Mouse (Mus musculus): ENCODE results near the gene Slc11a2. TPM values are rescaled to one million over a fixed set of nuclear protein-coding genes. Genes with fewer than 3 reads are reported as not detected.
"Not testable (repeated sequence)": the region's sequence is repeated elsewhere in the genome, so short reads cannot be mapped to it uniquely, and the experiment has no call there.

The Slc11a2 gene
- polyA plus RNA-seq, 1 experiment from 2014 or later = 36.8 TPM

DNA sequence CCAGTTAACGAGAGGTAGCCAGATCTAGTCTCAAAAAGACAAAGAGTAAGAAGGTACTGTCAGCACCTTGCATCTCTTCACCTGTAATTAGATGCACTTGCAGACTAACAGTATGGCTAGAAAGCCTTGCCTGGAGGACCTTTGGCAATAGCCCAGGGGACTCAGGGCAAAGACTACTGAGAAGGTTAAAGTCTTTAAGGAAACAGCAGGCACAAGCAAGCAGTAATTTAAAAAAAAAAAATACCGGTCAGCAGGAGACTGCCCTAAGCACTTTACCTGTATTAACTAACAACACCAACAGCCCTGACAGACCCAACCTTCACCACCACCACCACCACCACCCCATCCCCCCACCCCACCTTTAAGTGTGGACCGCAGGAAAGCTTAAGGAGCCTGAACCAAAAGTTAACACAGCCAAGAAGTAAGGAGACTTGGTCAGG lies 3.1 kb downstream of the Slc11a2 start, which contains the start of gene Gm5475:
Gene Gm5475 (plus strand): TSS at position 390 of the 440 bp plus-strand sequence.
- ATAC-seq (ENCODE audit: low FRiP score, low TSS enrichment); H3K27me3 ChIP-seq (ENCODE audit: insufficient read depth, low read length); H3K9me3 ChIP-seq (ENCODE audit: low read length); H3K36me3 ChIP-seq (ENCODE audit: insufficient read depth, low read length): not testable (repeated sequence)
- Histone ChIP-seq H3K27ac (ENCODE audit: low read length) (peak within 1 kb of the TSS; percentile 70), H3K4me3 (ENCODE audit: low read length) (peak within 1 kb of the TSS; percentile 81), H3K4me1 (ENCODE audit: insufficient read depth, low read length) (peaks cover 49% of the 10 kb centered on the region), H3K4me2 (replicated peaks; ENCODE audit: low read depth, low read length) (peak within 1 kb of the TSS; percentile 96), H3K9ac (replicated peaks; ENCODE audit: low read length) (peak within 1 kb of the TSS; percentile 89)
- WGBS = 23% methylated on average over 3 of the region's 3 CpGs

DNA sequence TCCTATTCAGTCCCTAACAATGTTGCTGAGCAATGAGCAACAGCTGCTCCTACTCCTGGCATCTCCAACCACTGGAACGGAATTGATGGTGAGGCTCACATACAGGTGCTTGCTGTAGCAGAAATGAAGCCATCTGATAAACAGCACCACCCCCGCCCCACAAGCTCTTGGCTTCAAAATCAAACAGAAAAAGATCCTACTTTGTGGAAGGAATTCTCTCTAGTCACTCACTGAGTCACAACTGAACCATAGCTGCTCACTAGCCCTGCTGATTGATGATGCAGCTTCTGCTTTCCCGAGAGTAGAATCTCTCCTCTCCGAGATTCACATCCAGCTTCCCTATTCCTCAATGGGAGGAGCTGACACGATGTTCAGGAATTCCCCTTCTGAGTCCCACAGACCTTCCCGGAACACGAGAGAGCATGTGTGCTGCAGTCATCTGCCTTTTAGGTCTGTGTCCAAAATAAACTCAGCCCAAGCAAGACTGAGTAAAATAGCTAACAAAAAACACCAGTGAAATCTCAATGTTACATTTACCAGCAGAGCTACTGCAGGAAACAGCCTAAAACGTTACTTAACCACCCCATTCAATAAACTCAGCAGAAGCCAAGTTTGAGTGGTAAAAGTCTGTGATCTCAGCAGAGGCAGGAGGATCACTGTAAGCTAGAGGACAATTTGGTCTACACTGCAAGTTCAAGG lies 3.7 kb downstream of the Slc11a2 start:
- Histone ChIP-seq H3K4me1 (ENCODE audit: insufficient read depth, low read length) (peaks cover 49% of the 10 kb centered on the region), H3K4me2 (replicated peaks; ENCODE audit: low read depth, low read length) (peak overlapping the region; percentile 56), H3K27ac (ENCODE audit: low read length) (peak overlapping the region; percentile 70), H3K36me3 (ENCODE audit: insufficient read depth, low read length) (no peaks in the 10 kb centered on the region), H3K9ac (replicated peaks; ENCODE audit: low read length) (peak overlapping the region; percentile 37), H3K4me3 (ENCODE audit: low read length) (peak overlapping the region; percentile 81), H3K9me3 (ENCODE audit: low read length) (no peaks in the 10 kb centered on the region), H3K27me3 (ENCODE audit: insufficient read depth, low read length) (peaks cover 5% of the 10 kb centered on the region; the same call in 1 of the 2 replicates)
- WGBS = 15% methylated on average over 8 of the region's 8 CpGs
- ATAC-seq (ENCODE audit: low FRiP score, low TSS enrichment) = no peak

DNA sequence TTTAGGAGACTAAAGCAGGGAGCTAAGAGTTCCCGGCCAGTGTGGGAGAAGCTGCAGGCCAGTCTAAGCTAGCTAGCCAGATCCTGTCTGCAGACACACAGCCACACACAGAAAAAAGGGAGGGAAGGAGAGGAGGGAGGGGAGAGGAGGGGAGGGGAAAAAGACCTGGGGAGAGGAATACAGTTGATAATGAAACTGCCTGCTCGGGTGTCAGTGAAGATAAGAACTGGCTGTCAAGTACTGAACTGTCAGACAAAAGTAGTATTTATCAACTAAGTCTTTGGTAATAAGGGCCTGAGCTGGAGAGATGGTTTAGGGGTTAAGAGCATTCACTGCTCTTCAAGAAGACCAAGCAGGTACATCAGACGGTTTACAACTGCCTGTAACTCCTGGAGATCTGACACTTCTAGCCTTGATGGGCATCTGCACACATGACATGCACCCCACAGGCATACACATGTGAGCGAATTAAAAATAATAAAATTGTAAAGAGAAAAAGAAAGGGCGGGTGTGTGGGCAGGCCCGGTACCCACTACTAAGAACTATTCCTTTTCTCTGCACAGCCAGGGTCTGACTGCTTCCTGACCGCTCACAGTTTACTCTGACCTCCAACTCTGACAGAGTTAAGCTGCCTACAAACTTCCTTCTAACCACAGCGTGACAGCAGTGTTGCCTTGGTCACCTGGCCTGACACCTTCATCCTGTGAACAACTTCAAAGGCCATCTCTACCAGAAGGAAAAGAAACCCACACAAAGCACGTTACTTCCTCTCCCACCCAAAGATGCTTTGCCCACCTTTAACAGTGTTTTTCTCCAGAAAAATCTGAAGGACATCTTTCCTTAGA lies 4.7 kb downstream of the Slc11a2 start:
- no peak for ATAC-seq (ENCODE audit: low FRiP score, low TSS enrichment)
- Histone ChIP-seq H3K4me2 (replicated peaks; ENCODE audit: low read depth, low read length) (0 out of 2 replicates have a peak overlapping the region, but pooled peaks have one; percentile 56), H3K9ac (replicated peaks; ENCODE audit: low read length) (no peak overlapping the region), H3K27me3 (ENCODE audit: insufficient read depth, low read length) (peaks cover 1% of the 10 kb centered on the region; the same call in 1 of the 2 replicates), H3K4me3 (ENCODE audit: low read length) (no peak overlapping the region), H3K27ac (ENCODE audit: low read length) (peak overlapping the region; percentile 19; the same call in 1 of the 2 replicates), H3K4me1 (ENCODE audit: insufficient read depth, low read length) (peaks cover 50% of the 10 kb centered on the region), H3K9me3 (ENCODE audit: low read length) (no peaks in the 10 kb centered on the region), H3K36me3 (ENCODE audit: insufficient read depth, low read length) (no peaks in the 10 kb centered on the region)
- 56% methylated on average over 9 of the region's 9 CpGs for WGBS

DNA sequence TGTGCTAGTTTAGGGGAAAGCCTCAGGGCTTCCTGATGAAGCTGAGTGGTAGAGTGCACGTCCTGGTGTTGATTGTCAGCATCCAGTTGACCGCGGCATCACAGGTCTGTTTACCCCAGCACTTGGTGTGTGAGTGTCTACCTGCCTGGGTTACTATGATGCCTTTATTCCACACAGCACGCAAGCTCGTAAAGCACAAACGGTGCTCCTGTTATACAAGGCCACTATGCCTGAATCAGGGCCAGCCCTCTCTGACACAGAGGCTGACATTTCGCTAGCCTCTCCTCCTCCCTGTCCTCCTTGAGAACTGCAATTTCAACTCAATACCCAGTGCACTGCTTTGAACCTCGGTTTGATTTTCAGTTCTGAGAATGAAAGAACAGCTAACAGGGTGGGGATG lies 5.6 kb downstream of the Slc11a2 start:
- H3K27me3 ChIP-seq (ENCODE audit: insufficient read depth, low read length) = no peaks in the 10 kb centered on the region
- 51% methylated on average over 8 of the region's 8 CpGs for WGBS
- no peak overlapping the region for H3K4me3 ChIP-seq (ENCODE audit: low read length)
- peaks cover 57% of the 10 kb centered on the region for H3K4me1 ChIP-seq (ENCODE audit: insufficient read depth, low read length)
- no peaks in the 10 kb centered on the region for H3K9me3 ChIP-seq (ENCODE audit: low read length)
- H3K4me2 ChIP-seq (replicated peaks; ENCODE audit: low read depth, low read length) = no peak overlapping the region
- H3K9ac ChIP-seq (replicated peaks; ENCODE audit: low read length) = 0 out of 2 replicates have a peak overlapping the region, but pooled peaks have one; percentile 5
- H3K27ac ChIP-seq (ENCODE audit: low read length) = peak overlapping the region; percentile 19; the same call in 1 of the 2 replicates
- no peak for ATAC-seq (ENCODE audit: low FRiP score, low TSS enrichment)
- H3K36me3 ChIP-seq (ENCODE audit: insufficient read depth, low read length) = no peaks in the 10 kb centered on the region

DNA sequence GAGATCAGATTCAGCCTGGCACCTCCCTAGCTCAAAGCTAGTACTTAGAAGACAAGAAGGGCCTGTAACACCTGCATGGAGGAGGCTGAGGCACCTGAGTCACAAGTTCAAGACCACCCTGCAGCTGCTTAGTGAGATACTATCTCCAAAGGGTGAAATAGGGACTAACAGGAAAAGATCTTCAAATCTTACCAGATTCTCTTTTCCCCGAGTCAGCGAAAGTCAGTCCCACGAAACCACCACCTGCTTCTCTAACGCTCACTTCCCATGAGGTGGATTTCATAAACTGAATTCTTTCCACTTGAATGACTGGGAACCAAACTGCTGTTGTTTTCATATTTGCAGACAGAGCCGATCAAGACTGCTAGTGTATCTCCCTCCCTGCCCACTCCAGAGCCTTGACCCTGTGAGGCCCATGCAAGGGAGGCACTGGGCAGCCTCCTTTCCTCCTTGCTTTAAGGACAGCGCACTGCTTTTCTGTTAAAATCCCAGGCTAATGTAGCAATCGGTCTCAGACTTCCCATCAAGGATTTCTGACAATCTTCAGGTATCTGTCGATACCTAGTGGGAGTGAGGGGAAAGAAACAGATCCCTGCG lies 6.9 kb downstream of the Slc11a2 start:
- Histone ChIP-seq H3K36me3 (ENCODE audit: insufficient read depth, low read length) (no peaks in the 10 kb centered on the region), H3K27ac (ENCODE audit: low read length) (peak overlapping the region; percentile 56), H3K9me3 (ENCODE audit: low read length) (no peaks in the 10 kb centered on the region), H3K9ac (replicated peaks; ENCODE audit: low read length) (0 out of 2 replicates have a peak overlapping the region, but pooled peaks have one; percentile 3), H3K4me3 (ENCODE audit: low read length) (no peak overlapping the region), H3K4me1 (ENCODE audit: insufficient read depth, low read length) (peaks cover 63% of the 10 kb centered on the region), H3K4me2 (replicated peaks; ENCODE audit: low read depth, low read length) (no peak overlapping the region), H3K27me3 (ENCODE audit: insufficient read depth, low read length) (no peaks in the 10 kb centered on the region)
- no peak for ATAC-seq (ENCODE audit: low FRiP score, low TSS enrichment)
- WGBS = 63% methylated on average over 9 of the region's 9 CpGs

DNA sequence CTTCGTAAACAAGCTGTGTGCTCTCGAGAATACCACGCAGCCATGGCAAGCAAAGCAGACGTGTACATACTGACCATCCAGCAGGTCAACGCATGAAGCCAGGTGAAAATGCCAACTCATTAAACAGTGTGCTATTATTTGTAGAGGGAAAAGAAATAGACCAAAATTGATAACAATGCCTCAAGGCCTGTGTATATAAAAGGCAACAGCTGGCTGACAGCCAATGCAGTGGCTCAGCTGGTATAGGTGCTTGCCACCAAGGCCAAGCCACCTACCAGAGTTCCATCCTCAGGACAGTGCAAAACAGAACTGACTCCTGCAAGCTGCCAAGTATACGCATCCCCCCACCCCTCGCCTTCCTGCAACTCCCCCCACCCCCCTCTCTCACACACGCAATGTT lies 9.2 kb downstream of the Slc11a2 start:
- Histone ChIP-seq H3K4me3 (ENCODE audit: low read length) (no peak overlapping the region), H3K36me3 (ENCODE audit: insufficient read depth, low read length) (no peaks in the 10 kb centered on the region), H3K9ac (replicated peaks; ENCODE audit: low read length) (no peak overlapping the region), H3K27ac (ENCODE audit: low read length) (no peak overlapping the region), H3K4me1 (ENCODE audit: insufficient read depth, low read length) (peaks cover 53% of the 10 kb centered on the region), H3K9me3 (ENCODE audit: low read length) (no peaks in the 10 kb centered on the region), H3K4me2 (replicated peaks; ENCODE audit: low read depth, low read length) (no peak overlapping the region), H3K27me3 (ENCODE audit: insufficient read depth, low read length) (no peaks in the 10 kb centered on the region)
- WGBS = 83% methylated on average over 8 of the region's 8 CpGs
- no peak for ATAC-seq (ENCODE audit: low FRiP score, low TSS enrichment)

DNA sequence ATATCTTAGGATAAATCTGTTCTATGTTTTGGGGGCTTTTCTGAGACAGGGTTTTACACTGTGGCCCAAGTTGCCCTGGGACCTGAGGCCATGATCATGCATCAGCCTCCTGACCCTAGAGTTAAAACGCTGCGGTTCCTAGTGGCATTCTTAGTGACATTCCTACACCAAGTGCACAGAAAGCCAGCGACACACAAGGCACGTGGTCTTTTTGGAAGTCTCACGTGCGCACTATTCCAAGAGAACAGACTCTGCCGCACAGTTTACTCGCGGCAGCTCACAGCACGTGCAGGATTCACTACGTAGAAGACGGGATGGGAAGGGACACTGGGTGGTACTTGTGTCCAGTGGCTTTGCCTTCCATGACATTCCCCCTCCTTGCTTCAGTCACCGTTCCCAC lies 9.9 kb downstream of the Slc11a2 start:
- 91% methylated on average over 13 of the region's 13 CpGs for WGBS
- Histone ChIP-seq H3K9ac (replicated peaks; ENCODE audit: low read length) (no peak overlapping the region), H3K4me3 (ENCODE audit: low read length) (no peak overlapping the region), H3K27ac (ENCODE audit: low read length) (no peak overlapping the region), H3K4me1 (ENCODE audit: insufficient read depth, low read length) (peaks cover 49% of the 10 kb centered on the region), H3K9me3 (ENCODE audit: low read length) (no peaks in the 10 kb centered on the region), H3K27me3 (ENCODE audit: insufficient read depth, low read length) (no peaks in the 10 kb centered on the region), H3K36me3 (ENCODE audit: insufficient read depth, low read length) (peaks cover 1% of the 10 kb centered on the region; the same call in 1 of the 2 replicates), H3K4me2 (replicated peaks; ENCODE audit: low read depth, low read length) (no peak overlapping the region)
- ATAC-seq (ENCODE audit: low FRiP score, low TSS enrichment) = no peak

DNA sequence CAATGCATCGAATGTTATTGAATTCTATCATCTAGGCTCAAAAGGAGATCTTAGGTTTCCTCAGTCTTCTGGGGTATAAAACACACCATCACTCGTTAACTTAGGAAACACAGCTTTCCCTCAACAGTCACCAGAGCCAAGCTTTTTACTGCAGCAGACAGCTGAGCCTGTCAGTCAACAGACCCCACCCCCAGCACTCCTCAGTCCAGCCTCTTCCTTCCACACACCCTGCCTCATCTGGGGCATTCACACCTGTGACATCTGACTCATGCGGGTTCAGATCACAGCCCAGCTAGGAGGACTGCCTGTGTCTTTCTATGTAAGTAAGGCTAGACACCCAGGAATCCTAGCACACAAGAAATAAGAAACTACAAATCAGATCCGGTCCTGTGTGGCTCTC lies 10.9 kb downstream of the Slc11a2 start:
- Histone ChIP-seq H3K36me3 (ENCODE audit: insufficient read depth, low read length) (peaks cover 4% of the 10 kb centered on the region; the same call in 1 of the 2 replicates), H3K27me3 (ENCODE audit: insufficient read depth, low read length) (no peaks in the 10 kb centered on the region), H3K4me1 (ENCODE audit: insufficient read depth, low read length) (peaks cover 40% of the 10 kb centered on the region), H3K9me3 (ENCODE audit: low read length) (no peaks in the 10 kb centered on the region), H3K4me3 (ENCODE audit: low read length) (no peak overlapping the region), H3K27ac (ENCODE audit: low read length) (peak overlapping the region; percentile 36), H3K9ac (replicated peaks; ENCODE audit: low read length) (no peak overlapping the region), H3K4me2 (replicated peaks; ENCODE audit: low read depth, low read length) (no peak overlapping the region)
- 59% methylated on average over 4 of the region's 4 CpGs for WGBS
- ATAC-seq (ENCODE audit: low FRiP score, low TSS enrichment) = no peak

DNA sequence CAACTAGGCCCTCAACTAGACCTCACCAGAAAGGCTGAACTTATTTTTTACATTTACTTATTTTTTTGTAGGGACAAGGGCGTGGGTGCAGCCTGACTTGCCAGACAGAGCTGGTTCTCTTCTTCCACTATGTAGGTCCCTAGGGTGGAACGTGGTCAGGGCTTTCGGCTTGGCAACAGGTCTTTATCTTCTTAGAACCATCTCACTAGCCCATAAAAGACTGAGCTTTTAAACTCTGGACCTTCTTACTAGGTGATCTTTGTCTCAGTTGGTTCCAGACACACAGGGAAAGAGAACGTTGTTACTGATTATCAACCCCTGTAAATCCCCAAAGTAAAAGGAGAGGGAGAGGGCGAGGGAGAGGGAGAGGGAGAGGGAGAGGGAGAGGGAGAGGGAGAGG lies 11.6 kb downstream of the Slc11a2 start:
- peak overlapping the region; percentile 47; the same call in 1 of the 2 replicates for H3K27ac ChIP-seq (ENCODE audit: low read length)
- no peak overlapping the region for H3K4me2 ChIP-seq (replicated peaks; ENCODE audit: low read depth, low read length)
- H3K9ac ChIP-seq (replicated peaks; ENCODE audit: low read length) = no peak overlapping the region
- WGBS = 67% methylated on average over 4 of the region's 5 CpGs
- no peak for ATAC-seq (ENCODE audit: low FRiP score, low TSS enrichment)
- peaks cover 7% of the 10 kb centered on the region; the same call in 1 of the 2 replicates for H3K36me3 ChIP-seq (ENCODE audit: insufficient read depth, low read length)
- peaks cover 34% of the 10 kb centered on the region for H3K4me1 ChIP-seq (ENCODE audit: insufficient read depth, low read length)
- no peak overlapping the region for H3K4me3 ChIP-seq (ENCODE audit: low read length)
- no peaks in the 10 kb centered on the region for H3K27me3 ChIP-seq (ENCODE audit: insufficient read depth, low read length)
- H3K9me3 ChIP-seq (ENCODE audit: low read length) = no peaks in the 10 kb centered on the region

Data from kidney, embryonic 16.5 days (tissue).